Mouse (Mus musculus): Measurements from ENCODE around the gene Plekha7. TPM values are rescaled to one million over a fixed set of nuclear protein-coding genes. Genes with fewer than 3 reads are reported as not detected.

Plekha7 gene
- total RNA-seq, 4 experiments from 2014 or later = 25.0 to 31.5 (median 26.4) TPM

- no peak for DNase-seq (ENCODE audit: low spot score in 2 of 2)
These were observed 56.7 kb downstream of the Plekha7 start for GRCm38 (mm10) chr7:116251516-116251915.

- DNase-seq (ENCODE audit: low spot score in 2 of 2) = no peak
These were observed 59.6 kb downstream of the Plekha7 start for GRCm38 (mm10) chr7:116248536-116248935.

- DNase-seq (ENCODE audit: low spot score in 2 of 2) = no peak
These were observed 60.8 kb downstream of the Plekha7 start for GRCm38 (mm10) chr7:116247377-116247729.

- DNase-seq (ENCODE audit: low spot score in 2 of 2) = no peak
These were observed 61.3 kb downstream of the Plekha7 start for GRCm38 (mm10) chr7:116246696-116247376.

GRCm38 (mm10) chr7:116245815-116246695 lies 62.1 kb downstream of the Plekha7 start:
- no peak for DNase-seq (ENCODE audit: low spot score in 2 of 2)

GRCm38 (mm10) chr7:116244302-116245165 lies 63.6 kb downstream of the Plekha7 start:
- no peak for DNase-seq (ENCODE audit: low spot score in 2 of 2)

- no peak for DNase-seq (ENCODE audit: low spot score in 2 of 2)
These were observed 65.4 kb downstream of the Plekha7 start for GRCm38 (mm10) chr7:116242810-116243209.

- DNase-seq (ENCODE audit: low spot score in 2 of 2) = no peak
These were observed 66.6 kb downstream of the Plekha7 start for GRCm38 (mm10) chr7:116241601-116242000.

- no peak for DNase-seq (ENCODE audit: low spot score in 2 of 2)
These were observed 67.2 kb downstream of the Plekha7 start for GRCm38 (mm10) chr7:116240791-116241474.

GRCm38 (mm10) chr7:116240353-116240752 lies 67.8 kb downstream of the Plekha7 start:
- no peak for DNase-seq (ENCODE audit: low spot score in 2 of 2)

- no peak for DNase-seq (ENCODE audit: low spot score in 2 of 2)
These were observed 69.9 kb downstream of the Plekha7 start for GRCm38 (mm10) chr7:116238320-116238719.

GRCm38 (mm10) chr7:116237157-116237981 lies 70.8 kb downstream of the Plekha7 start:
- no peak for DNase-seq (ENCODE audit: low spot score in 2 of 2)

GRCm38 (mm10) chr7:116236608-116237007 lies 71.6 kb downstream of the Plekha7 start:
- no peak for DNase-seq (ENCODE audit: low spot score in 2 of 2)

- DNase-seq (ENCODE audit: low spot score in 2 of 2) = no peak
These were observed 73.8 kb downstream of the Plekha7 start for GRCm38 (mm10) chr7:116234287-116234806.

- no peak for DNase-seq (ENCODE audit: low spot score in 2 of 2)
These were observed 77.2 kb downstream of the Plekha7 start for GRCm38 (mm10) chr7:116230811-116231609.

- no peak for DNase-seq (ENCODE audit: low spot score in 2 of 2)
These were observed 81.3 kb downstream of the Plekha7 start for GRCm38 (mm10) chr7:116226877-116227282.

GRCm38 (mm10) chr7:116226316-116226715 lies 81.9 kb downstream of the Plekha7 start:
- no peak for DNase-seq (ENCODE audit: low spot score in 2 of 2)

GRCm38 (mm10) chr7:116224543-116224942 lies 83.6 kb downstream of the Plekha7 start:
- no peak for DNase-seq (ENCODE audit: low spot score in 2 of 2)
